Mouse (Mus musculus) urinary bladder, postnatal 36 days (tissue): ENCODE data around the gene Olfr1124.
"Not testable (repeated sequence)": the region's sequence is repeated elsewhere in the genome, so short reads cannot be mapped to it uniquely, and the experiment has no call there.

ENCODE experiments used
- DNase-seq, 2 experiments: peaks; one replicate each; pipeline ENCODE4 v3.0.0; 2022; ENCODE audit warnings: low spot score in 2 of 2, mixed read lengths in 1 of 2

Olfr1124 gene

DNA sequence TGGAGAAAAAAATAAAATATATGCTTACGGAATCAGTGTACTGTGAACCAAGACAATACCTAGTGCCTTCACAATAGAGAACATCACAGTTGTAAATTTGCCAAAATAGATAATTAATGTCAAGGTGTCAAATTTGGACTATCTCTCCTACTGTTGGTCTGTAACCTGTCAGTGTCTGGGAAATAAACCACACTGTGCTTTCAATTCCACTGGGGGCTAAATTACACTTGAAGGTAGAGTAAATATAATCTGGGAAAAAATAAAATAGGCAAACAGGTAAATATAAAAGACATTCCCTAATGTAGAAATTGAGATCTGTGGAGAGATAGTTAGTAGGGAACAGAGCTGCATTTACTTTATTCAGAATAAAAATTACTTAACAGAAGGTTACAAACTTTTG is at the start of gene Olfr1124:
Gene Olfr1124, plus strand, starts transcription at position 301 of the 400 bp plus-strand sequence.
- no peak for DNase-seq

DNA sequence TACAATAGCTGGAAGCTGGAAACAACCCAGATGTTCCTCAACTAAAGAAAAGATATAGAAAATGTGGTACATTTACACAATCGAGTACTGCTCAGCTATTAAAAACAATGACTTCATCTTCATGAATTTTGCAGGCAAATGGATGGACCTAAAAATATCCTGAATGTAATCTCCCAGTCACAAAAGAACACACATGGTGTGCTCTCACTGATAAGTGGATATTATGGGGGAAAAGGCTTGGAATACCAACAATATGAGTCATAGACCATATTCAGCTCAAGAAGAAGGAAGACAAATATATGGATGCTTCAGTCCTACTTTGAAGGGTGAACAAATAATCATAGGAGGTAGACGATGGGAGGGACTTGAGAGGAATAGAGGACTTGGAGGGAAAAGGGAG is 46.1 kb upstream of the Olfr1124 start:
- no peak for DNase-seq

DNA sequence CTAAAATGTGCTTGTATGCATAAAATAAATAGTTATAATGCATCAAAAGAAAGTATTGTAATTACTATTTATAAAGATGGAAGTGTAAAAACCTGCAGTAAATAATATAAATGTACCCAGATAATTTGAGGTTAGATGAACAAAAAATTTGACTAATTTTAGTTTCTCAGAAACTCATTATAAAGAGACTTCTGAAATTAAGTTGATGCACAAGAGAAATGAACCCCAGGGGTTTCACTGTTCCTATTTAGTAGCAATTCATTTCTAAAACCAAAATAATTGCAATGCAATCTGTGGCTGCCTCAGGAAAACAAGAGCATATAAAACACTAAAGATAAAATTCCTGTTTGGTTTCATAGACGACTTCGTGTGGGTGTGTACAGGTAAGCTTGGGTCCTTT is 44.5 kb upstream of the Olfr1124 start, which contains the start of gene Olfr1122:
Gene Olfr1122, plus strand, starts transcription at position 301 of the 400 bp plus-strand sequence.
- no peak for DNase-seq

GRCm38 (mm10) chr2:87393605-87394004 is 36.5 kb upstream of the Olfr1124 start:
- DNase-seq: not testable (repeated sequence)

GRCm38 (mm10) chr2:87394686-87395085 is 35.4 kb upstream of the Olfr1124 start:
- DNase-seq: not testable (repeated sequence)

DNA sequence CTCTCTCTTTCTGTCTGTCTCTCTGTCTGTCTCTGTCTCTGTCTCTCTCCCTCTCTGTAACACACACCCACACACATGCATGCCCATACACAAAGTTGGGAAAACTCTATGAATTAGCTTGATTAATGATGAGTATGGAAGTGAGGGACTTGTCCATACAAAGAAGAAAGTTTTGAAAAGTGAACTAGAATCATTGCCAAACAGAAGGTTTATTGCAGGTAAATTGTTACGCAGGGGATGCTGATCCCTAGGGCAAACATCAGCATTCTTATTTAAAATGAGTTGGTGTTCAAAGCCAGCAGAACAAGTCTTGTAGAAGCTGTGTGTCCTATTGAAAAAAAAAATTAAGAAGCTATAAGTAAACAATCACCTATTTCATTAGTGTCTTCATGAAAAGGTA is 13.7 kb upstream of the Olfr1124 start, which contains the start of gene Olfr1123:
Gene Olfr1123, plus strand, starts transcription at position 301 of the 400 bp plus-strand sequence.
- DNase-seq: no peak

DNA sequence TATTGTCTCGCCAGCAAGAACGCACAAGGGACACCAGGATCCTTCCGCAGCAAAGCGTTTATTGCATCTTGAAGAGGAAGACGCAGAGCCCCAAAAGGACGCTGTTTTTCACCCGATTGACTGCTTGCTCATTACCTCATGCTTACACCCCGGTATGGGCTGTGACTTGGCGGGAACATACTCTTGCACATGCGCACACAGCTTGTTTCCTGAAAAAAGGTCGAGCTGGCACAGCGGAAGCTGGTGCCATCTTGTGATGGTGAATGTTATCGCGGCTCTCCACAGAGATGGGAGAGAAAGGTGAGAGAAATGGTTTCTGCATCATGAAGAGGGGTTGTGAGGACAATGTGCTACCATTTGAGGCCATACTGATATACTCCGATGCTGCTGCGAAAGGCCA is 7.7 kb downstream of the Olfr1124 start:
- no peak for DNase-seq

DNA sequence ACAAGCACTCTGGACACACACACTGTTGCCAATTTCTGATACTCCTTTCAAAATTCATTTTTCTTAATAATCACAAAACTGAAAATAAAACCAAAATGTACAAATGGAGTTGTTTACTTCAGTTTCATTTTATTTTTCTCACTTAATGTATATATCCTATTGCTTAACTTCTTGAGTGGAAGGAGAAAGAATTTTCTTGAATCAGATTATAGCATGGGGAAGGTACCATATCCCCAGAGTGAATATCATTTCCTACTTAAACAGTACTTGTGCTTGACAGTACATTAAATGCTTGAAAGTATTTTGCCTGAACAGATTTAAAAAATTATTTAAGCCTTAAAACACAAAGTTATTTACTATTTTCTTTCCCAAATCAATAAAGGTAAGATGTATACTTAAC is 23.6 kb downstream of the Olfr1124 start, which contains the start of gene Olfr1126:
Gene Olfr1126, plus strand, starts transcription at position 301 of the 400 bp plus-strand sequence.
- DNase-seq: no peak

DNA sequence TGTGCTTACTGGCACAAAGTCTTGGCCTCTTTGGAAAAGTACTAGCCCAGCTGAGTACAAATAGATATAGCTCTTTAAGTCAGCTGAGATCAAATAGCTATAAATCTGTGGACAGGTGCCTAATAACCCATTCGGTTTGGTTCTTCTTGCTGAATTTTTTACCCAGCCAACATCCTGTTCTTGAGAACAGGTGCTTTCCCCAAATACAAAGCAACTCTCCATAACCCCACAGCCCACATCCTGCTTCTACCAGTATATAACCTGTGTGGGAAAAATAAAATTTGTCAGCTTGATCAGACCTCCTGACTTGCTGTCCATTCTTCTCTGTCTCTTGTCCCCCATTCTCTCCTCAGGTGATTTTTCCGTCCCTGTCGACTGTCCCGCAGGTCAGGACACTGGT is 31.7 kb downstream of the Olfr1124 start:
- DNase-seq: no peak

DNA sequence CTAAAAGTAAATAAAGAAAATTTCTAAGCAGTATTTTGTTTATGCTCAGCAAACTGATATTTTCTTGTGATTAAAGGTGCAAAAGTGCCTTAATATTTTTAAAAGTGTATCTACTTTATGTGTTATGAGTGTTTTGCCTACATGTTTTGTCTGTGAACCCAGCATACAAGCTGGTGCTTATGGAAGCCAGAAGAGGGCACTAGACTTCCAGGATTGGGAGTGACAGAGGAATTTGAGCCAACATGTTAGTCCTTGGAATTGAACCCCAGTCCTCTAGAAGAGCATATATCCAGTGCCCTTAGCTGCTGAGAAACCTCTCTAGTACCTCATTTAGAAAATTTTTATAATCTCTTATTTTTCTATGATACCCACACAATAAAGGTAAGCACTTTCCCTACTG is 50.1 kb downstream of the Olfr1124 start:
- DNase-seq: no peak

GRCm38 (mm10) chr2:87481158-87481557 is 51.1 kb downstream of the Olfr1124 start:
- DNase-seq: no peak

DNA sequence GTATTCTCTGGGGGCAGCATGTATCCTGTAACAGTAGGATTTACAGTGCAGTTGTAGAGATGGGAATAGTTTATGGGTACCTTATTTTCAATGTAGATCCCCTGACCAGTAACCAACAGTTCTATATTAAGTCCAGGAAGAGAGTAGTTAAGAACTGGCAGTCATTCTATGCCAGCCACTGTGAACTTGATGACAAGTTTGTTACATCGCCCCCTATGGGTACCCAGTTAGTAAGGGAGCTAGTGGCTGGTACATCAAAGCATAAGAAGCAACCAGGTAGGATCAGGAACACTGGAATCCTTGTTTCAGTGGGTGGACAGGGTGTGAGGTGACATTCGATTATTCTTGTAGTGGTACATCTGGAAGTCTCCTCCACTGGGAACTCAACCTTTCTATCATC is 52.2 kb downstream of the Olfr1124 start:
- DNase-seq: no peak
